ENCODE assay signal across 10 mouse cellular contexts in genomic region chr19:37957256-37957655, GRCm38 (mm10).
DNase-seq lines count a peak whose midpoint lies in the region; ATAC-seq lines count a peak whose summit lies in the region.
"Had no signal": no experiment of that assay in that cellular context is flagged by ENCODE, and none has a peak within 500 bp of the region (broad histone marks: within the 10 kb centered on the region; RNA-seq: fewer than 3 reads in every experiment).

No protein-coding gene starts in this region.

- ATAC-seq in heart, embryonic 11.5 days (replicated peaks; ENCODE audit: insufficient number of reproducible peaks, low FRiP score, low TSS enrichment): no peak
- ATAC-seq in intestine, embryonic 15.5 days: no peak
- no peak for ATAC-seq in CD4-positive, CD25-positive, alpha-beta regulatory T cell, adult 4 months
- ATAC-seq: forebrain, embryonic 14.5 days had no signal

- 77% methylated on average over 7 of the region's 7 CpGs for WGBS in heart, embryonic 11.5 days (ENCODE audit: insufficient replicate concordance)
- WGBS in large intestine, adult 2 months: 53% methylated on average over 7 of the region's 7 CpGs
- 82% methylated on average over 7 of the region's 7 CpGs for WGBS in intestine, embryonic 15.5 days

- no peaks in the 10 kb centered on the region for H3K9me3 ChIP-seq in heart, embryonic 11.5 days (replicated peaks; ENCODE audit: control insufficient read depth, low read length)
- H3K9me3 ChIP-seq in intestine, embryonic 15.5 days: no peaks in the 10 kb centered on the region
- H3K9me3 ChIP-seq: hindbrain, embryonic 15.5 days had no signal

- no peaks in the 10 kb centered on the region; the same call in 1 of the 2 replicates for H3K27me3 ChIP-seq in heart, embryonic 11.5 days (ENCODE audit: control insufficient read depth, insufficient read depth, low read length)
- H3K27me3 ChIP-seq in intestine, embryonic 15.5 days (replicated peaks): no peaks in the 10 kb centered on the region
- H3K27me3 ChIP-seq: hindbrain, embryonic 15.5 days had no signal

- no peaks in the 10 kb centered on the region for H3K4me1 ChIP-seq in heart, embryonic 11.5 days (ENCODE audit: control insufficient read depth, insufficient read depth, low read length)
- H3K4me1 ChIP-seq in intestine, embryonic 15.5 days (replicated peaks): no peaks in the 10 kb centered on the region
- H3K4me1 ChIP-seq: hindbrain, embryonic 15.5 days had no signal

- no peak overlapping the region for H3K4me3 ChIP-seq in heart, embryonic 11.5 days (ENCODE audit: low read depth, low read length)
- H3K4me3 ChIP-seq in intestine, embryonic 15.5 days (replicated peaks): no peak overlapping the region
- H3K4me3 ChIP-seq: hindbrain, embryonic 15.5 days had no signal

- H3K27ac ChIP-seq in heart, embryonic 11.5 days (ENCODE audit: low read depth, low read length): no peak overlapping the region
- H3K27ac ChIP-seq in intestine, embryonic 15.5 days: no peak overlapping the region
- H3K27ac ChIP-seq: hindbrain, embryonic 15.5 days had no signal

- peak; percentile 98 for DNase-seq in heart, adult 11 months
- DNase-seq in Muller cell, postnatal 12 days (ENCODE audit: inconsistent ontology term): peak; percentile 6
- DNase-seq in gastrocnemius, postnatal 25 days: peak; percentile 64
- peak; percentile 8 for DNase-seq in large intestine, adult 2 months (ENCODE audit: low read depth, low spot score)
- DNase-seq in embryo, embryonic 10 days (ENCODE audit: low spot score): no peak

- no peaks in the 10 kb centered on the region for H3K36me3 ChIP-seq in heart, embryonic 11.5 days (ENCODE audit: control insufficient read depth, insufficient read depth, low read length)
- no peaks in the 10 kb centered on the region for H3K36me3 ChIP-seq in intestine, embryonic 15.5 days
- H3K36me3 ChIP-seq: hindbrain, embryonic 15.5 days had no signal

- H3K9ac ChIP-seq in heart, embryonic 11.5 days (ENCODE audit: low read depth, low read length): no peak overlapping the region
- no peak overlapping the region for H3K9ac ChIP-seq in intestine, embryonic 15.5 days
- H3K9ac ChIP-seq: hindbrain, embryonic 15.5 days had no signal

- no peak overlapping the region for H3K4me2 ChIP-seq in heart, embryonic 11.5 days
- H3K4me2 ChIP-seq in intestine, embryonic 15.5 days (replicated peaks): no peak overlapping the region
- H3K4me2 ChIP-seq: hindbrain, embryonic 15.5 days had no signal
